28 mouse cellular contexts compared by ENCODE assay signal in the genomic region with DNA sequence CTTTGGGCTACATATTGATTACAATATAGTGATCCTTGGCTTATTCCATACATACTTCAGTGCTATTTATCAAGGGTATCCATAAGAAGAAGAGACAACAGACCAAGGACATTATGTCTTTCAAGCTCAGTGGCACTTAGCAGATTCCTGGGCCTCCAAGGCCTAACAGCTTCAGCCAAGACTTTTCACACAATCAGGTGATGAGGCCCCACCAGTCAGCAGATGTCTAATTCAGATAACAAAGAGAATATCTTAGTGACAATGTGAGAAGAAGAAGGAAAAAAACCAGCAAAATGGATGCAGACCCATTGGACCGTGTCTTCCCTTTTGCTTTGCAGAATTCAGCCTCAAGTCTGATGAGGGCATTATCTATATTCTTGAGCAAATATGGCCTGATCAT.
DNase-seq lines count a peak whose midpoint lies in the region; ATAC-seq and TF ChIP-seq lines count a peak whose summit lies in the region.
"Had no signal": no experiment of that assay in that cellular context is flagged by ENCODE, and none has a peak within 500 bp of the region (broad histone marks: within the 10 kb centered on the region; RNA-seq: fewer than 3 reads in every experiment).

No protein-coding gene starts in this region.

- peaks cover 30 to 45% of the 10 kb centered on the region in 2 experiments for H3K4me1 ChIP-seq in liver, embryonic 14.5 days (replicated peaks; ENCODE audit: control insufficient read depth in 2 of 2, insufficient read depth in 2 of 2, low read length in 1 of 2)
- H3K4me1 ChIP-seq in hindbrain, embryonic 10.5 days (replicated peaks): peaks cover 1% of the 10 kb centered on the region
- no peaks in the 10 kb centered on the region for H3K4me1 ChIP-seq in forebrain, embryonic 11.5 days (replicated peaks; ENCODE audit: control insufficient read depth, insufficient read depth, low read length)
- H3K4me1 ChIP-seq: hindbrain, embryonic 15.5 days; kidney, embryonic 15.5 days; neural tube, embryonic 12.5 days had no signal

- ATAC-seq in erythroid progenitor cell, adult 5-6 weeks (replicated peaks; ENCODE audit: low FRiP score, poor library complexity, severe bottlenecking): peak; percentile 48
- peak; percentile 84 for ATAC-seq in liver, embryonic 14.5 days (ENCODE audit: insufficient read depth)
- peak; percentile 66 for ATAC-seq in megakaryocyte-erythroid progenitor cell, adult 5-6 weeks (replicated peaks; ENCODE audit: low FRiP score, low TSS enrichment, poor library complexity, severe bottlenecking)
- no peak for ATAC-seq in forebrain, embryonic 11.5 days (replicated peaks; ENCODE audit: low FRiP score)
- ATAC-seq: forebrain, embryonic 15.5 days; inflammation-experienced regulatory T-cells, adult 6 months; midbrain, embryonic 16.5 days had no signal

- no peaks in the 10 kb centered on the region for H3K27me3 ChIP-seq in liver, embryonic 14.5 days (ENCODE audit: control insufficient read depth, insufficient read depth, low read length)
- H3K27me3 ChIP-seq in hindbrain, embryonic 10.5 days (ENCODE audit: insufficient read depth, poor library complexity, severe bottlenecking): no peaks in the 10 kb centered on the region
- H3K27me3 ChIP-seq in forebrain, embryonic 11.5 days (ENCODE audit: control insufficient read depth, insufficient read depth, low read length): no peaks in the 10 kb centered on the region
- H3K27me3 ChIP-seq: forebrain, embryonic 15.5 days; heart, embryonic 13.5 days; hindbrain, embryonic 15.5 days; kidney, embryonic 15.5 days; neural tube, embryonic 12.5 days had no signal

- peak; percentile 34 for DNase-seq in c-Kit-negative CD71-positive TER-119-positive erythroid progenitor cells, embryonic 14.5 days (ENCODE audit: low read depth, low spot score)
- DNase-seq in liver, embryonic 14.5 days (ENCODE audit: low read depth in 3 of 3, low spot score in 3 of 3): peak; percentile 54 to 68 (median 59)
- no peak for DNase-seq in lung, postnatal 4 days
- no peak for DNase-seq in hindbrain, embryonic 10.5 days (ENCODE audit: low spot score)
- no peak for DNase-seq in forebrain, embryonic 11.5 days (ENCODE audit: low spot score)
- DNase-seq: adrenal gland, postnatal 10 days; cerebellum, adult 8-10 months; cerebellum, postnatal 25 days; heart, postnatal 10 days; kidney, adult 18-20 months; kidney, postnatal 25 days; lung, adult 2 months; lung, postnatal 10 days; thymus, postnatal 4 days had no signal

- H3K9ac ChIP-seq in liver, embryonic 14.5 days (replicated peaks): no peak overlapping the region
- H3K9ac ChIP-seq in forebrain, embryonic 11.5 days (ENCODE audit: low read length): no peak overlapping the region
- H3K9ac ChIP-seq: embryonic facial prominence, embryonic 15.5 days; forebrain, embryonic 15.5 days; heart, embryonic 13.5 days; hindbrain, embryonic 15.5 days; kidney, embryonic 15.5 days; limb, embryonic 13.5 days; neural tube, embryonic 12.5 days had no signal

- H3K4me3 ChIP-seq in liver, embryonic 14.5 days (ENCODE audit: insufficient read depth in 1 of 2, low read depth in 2 of 2, low read length in 2 of 2): no peak overlapping the region
- H3K4me3 ChIP-seq in hindbrain, embryonic 10.5 days: no peak overlapping the region
- no peak overlapping the region for H3K4me3 ChIP-seq in forebrain, embryonic 11.5 days (ENCODE audit: low read depth, low read length)
- H3K4me3 ChIP-seq: embryonic facial prominence, embryonic 10.5 days; embryonic facial prominence, embryonic 15.5 days; forebrain, embryonic 15.5 days; heart, embryonic 13.5 days; hindbrain, embryonic 15.5 days; kidney, embryonic 15.5 days; layer of hippocampus, adult 2 months; limb, embryonic 13.5 days; neural tube, embryonic 12.5 days had no signal

- H3K4me2 ChIP-seq in liver, embryonic 14.5 days (ENCODE audit: low read depth): peak overlapping the region; percentile 6
- H3K4me2 ChIP-seq in forebrain, embryonic 11.5 days (ENCODE audit: low read depth, low read length, severe bottlenecking): no peak overlapping the region
- H3K4me2 ChIP-seq: embryonic facial prominence, embryonic 15.5 days; forebrain, embryonic 15.5 days; heart, embryonic 13.5 days; hindbrain, embryonic 15.5 days; kidney, embryonic 15.5 days; limb, embryonic 13.5 days; midbrain, embryonic 11.5 days; neural tube, embryonic 12.5 days had no signal

- TF ChIP-seq EP300 in liver, embryonic 14.5 days (IDR thresholded peaks at IDR 0.05; ENCODE audit: low read depth): peak; percentile 80

- no peak for TF ChIP-seq CTCF in liver, embryonic 14.5 days (IDR thresholded peaks at IDR 0.05; ENCODE audit: low read depth)

- WGBS in liver, embryonic 14.5 days (ENCODE audit: insufficient replicate concordance): 36% methylated on average over 1 of the region's 1 CpGs
- WGBS in hindbrain, embryonic 10.5 days: 88% methylated on average over 1 of the region's 1 CpGs
- WGBS in forebrain, embryonic 11.5 days: 93% methylated on average over 1 of the region's 1 CpGs

- H3K36me3 ChIP-seq in liver, embryonic 14.5 days (replicated peaks; ENCODE audit: control insufficient read depth, insufficient read depth, low read depth): no peaks in the 10 kb centered on the region
- H3K36me3 ChIP-seq in hindbrain, embryonic 10.5 days: no peaks in the 10 kb centered on the region
- H3K36me3 ChIP-seq in forebrain, embryonic 11.5 days (ENCODE audit: control insufficient read depth, insufficient read depth, low read length): no peaks in the 10 kb centered on the region
- H3K36me3 ChIP-seq: embryonic facial prominence, embryonic 10.5 days; embryonic facial prominence, embryonic 15.5 days; forebrain, embryonic 15.5 days; heart, embryonic 13.5 days; hindbrain, embryonic 15.5 days; kidney, embryonic 15.5 days; limb, embryonic 13.5 days; neural tube, embryonic 12.5 days had no signal

- no peaks in the 10 kb centered on the region for H3K9me3 ChIP-seq in liver, embryonic 14.5 days (ENCODE audit: control insufficient read depth, low read length)
- H3K9me3 ChIP-seq in hindbrain, embryonic 10.5 days: no peaks in the 10 kb centered on the region
- H3K9me3 ChIP-seq in forebrain, embryonic 11.5 days (ENCODE audit: control insufficient read depth, low read length): no peaks in the 10 kb centered on the region
- H3K9me3 ChIP-seq: embryonic facial prominence, embryonic 10.5 days; embryonic facial prominence, embryonic 15.5 days; forebrain, embryonic 15.5 days; heart, embryonic 13.5 days; hindbrain, embryonic 15.5 days; kidney, embryonic 15.5 days; limb, embryonic 13.5 days; neural tube, embryonic 12.5 days had no signal

- no peak overlapping the region for H3K27ac ChIP-seq in liver, embryonic 14.5 days
- no peak overlapping the region for H3K27ac ChIP-seq in hindbrain, embryonic 10.5 days
- no peak overlapping the region for H3K27ac ChIP-seq in forebrain, embryonic 11.5 days (ENCODE audit: low read depth, low read length)
- H3K27ac ChIP-seq: embryonic facial prominence, embryonic 10.5 days; embryonic facial prominence, embryonic 15.5 days; forebrain, embryonic 15.5 days; heart, embryonic 13.5 days; hindbrain, embryonic 15.5 days; kidney, embryonic 15.5 days; layer of hippocampus, adult 2 months; limb, embryonic 13.5 days; neural tube, embryonic 12.5 days had no signal

Comparison
In these comparisons a context has a peak if more than half of its experiments do, and no peak if none do; other contexts are left out.
1. DNase-seq: peak in c-Kit-negative CD71-positive TER-119-positive erythroid progenitor cells, embryonic 14.5 days (single experiment) and liver, embryonic 14.5 days (3 of 3); none in lung, postnatal 4 days (0 of 2), hindbrain, embryonic 10.5 days (single experiment) and forebrain, embryonic 11.5 days (single experiment).